Mouse (Mus musculus) limb, embryonic 12.5 days (tissue): ENCODE measurements around the gene Ube4b. TPM values are rescaled to one million over a fixed set of nuclear protein-coding genes. Genes with fewer than 3 reads are reported as not detected.

Source experiments
- ATAC-seq: fragments of 200-750 bp; cut with Nextera tagmentation; 2 replicates; pipeline ENCODE4 v1.8.0; 2017; ENCODE audit warnings: low read depth, moderate TSS enrichment; ENCODE audit not compliant: insufficient number of reproducible peaks, insufficient read depth, low FRiP score, low TSS enrichment
- H3K27ac ChIP-seq: fragments of 300-500 bp; sonication (generic); 2 replicates; pipeline ENCODE4 v1.5.1; 2016; ENCODE audit warnings: mild to moderate bottlenecking, moderate library complexity
- H3K27me3 ChIP-seq: fragments of 300-500 bp; sonication (generic); 2 replicates; pipeline ENCODE4 v1.6.1; 2016; ENCODE audit warnings: mild to moderate bottlenecking, moderate library complexity
- H3K36me3 ChIP-seq: fragments of 300-500 bp; sonication (generic); 2 replicates; pipeline ENCODE4 v1.6.1; 2016; ENCODE audit warnings: mild to moderate bottlenecking, moderate library complexity
- H3K4me1 ChIP-seq: fragments of 300-500 bp; sonication (generic); replicated peaks from 2 replicates; pipeline ENCODE4 v1.6.1; 2016
- H3K4me2 ChIP-seq: fragments of 300-500 bp; sonication (generic); 2 replicates; pipeline ENCODE4 v1.6.1; 2016; ENCODE audit warnings: mild to moderate bottlenecking, moderate library complexity
- H3K4me3 ChIP-seq: fragments of 300-500 bp; sonication (generic); replicated peaks from 2 replicates; pipeline ENCODE4 v1.5.1; 2016; ENCODE audit warnings: mild to moderate bottlenecking
- H3K9ac ChIP-seq: fragments of 300-500 bp; sonication (generic); replicated peaks from 2 replicates; pipeline ENCODE4 v1.6.1; 2016; ENCODE audit warnings: mild to moderate bottlenecking, moderate library complexity
- H3K9me3 ChIP-seq: fragments of 300-500 bp; sonication (generic); 2 replicates; pipeline ENCODE4 v1.6.1; 2016; ENCODE audit warnings: mild to moderate bottlenecking, moderate library complexity
- WGBS: fragments of 180-500 bp; shearing (Covaris S2); methylation state at CpG from one replicate; pipeline ENCODE4 v1.1.7; 2016; 5-methylcytosine and 5-hydroxymethylcytosine counted together
- polyA plus RNA-seq: library from polyadenylated mRNA; unstranded; fragments of >200 nt; fragmentation: Nextera tagmentation; extraction: Ambion mirVana; gene quantifications from 2 replicates; pipeline ENCODE4 v1.2.1, GENCODE M21; 2016

Ube4b gene
- polyA plus RNA-seq, 1 experiment from 2014 or later: 55.1 TPM

DNA sequence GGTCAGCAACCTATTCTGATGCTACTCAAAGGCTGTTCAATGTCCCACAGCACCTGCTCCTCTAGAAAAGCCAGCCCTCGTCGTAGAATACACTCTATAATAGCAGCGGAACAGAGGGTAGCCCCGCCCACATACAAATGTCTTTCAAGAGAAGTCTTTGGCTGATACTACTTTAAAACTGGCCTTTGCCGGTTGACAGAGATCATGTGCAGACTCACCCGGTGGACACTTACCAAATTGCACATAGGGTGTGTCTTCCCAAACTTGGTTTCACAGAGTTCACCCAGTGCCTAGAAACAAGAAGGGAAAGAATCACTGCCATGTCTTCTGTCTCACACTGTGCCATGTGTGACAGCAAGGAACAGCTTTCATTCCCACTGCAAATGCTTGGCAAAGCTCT is 65.5 kb downstream of the Ube4b start:
- H3K9me3 ChIP-seq: no peaks in the 10 kb centered on the region
- 85% methylated on average over 6 of the region's 6 CpGs for WGBS
- peaks cover 97% of the 10 kb centered on the region for H3K36me3 ChIP-seq
- no peak for ATAC-seq
- no peaks in the 10 kb centered on the region for H3K4me1 ChIP-seq
- H3K27me3 ChIP-seq: no peaks in the 10 kb centered on the region
- no peak overlapping the region for H3K9ac ChIP-seq
- H3K4me2 ChIP-seq: no peak overlapping the region
- no peak overlapping the region for H3K27ac ChIP-seq
- H3K4me3 ChIP-seq: no peak overlapping the region

DNA sequence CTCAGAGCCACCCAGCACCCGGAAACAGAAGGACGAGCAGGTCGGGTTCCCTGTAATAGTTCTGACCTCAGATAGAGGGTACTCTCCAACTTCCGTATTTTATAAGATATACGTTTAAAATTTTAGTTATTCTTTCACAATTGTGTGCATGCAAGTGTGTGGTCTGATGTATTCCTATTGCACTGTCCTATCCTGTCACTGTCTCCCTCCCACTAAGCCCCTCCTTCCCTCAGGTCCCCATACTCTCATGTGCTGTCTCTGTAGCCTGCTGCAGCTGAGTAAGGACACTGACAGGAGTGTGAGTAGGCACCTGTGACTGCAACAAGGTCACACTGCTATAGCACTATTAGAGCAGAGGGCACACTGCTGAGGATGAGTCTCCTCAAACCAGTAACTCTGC is 65.9 kb downstream of the Ube4b start:
- H3K4me2 ChIP-seq: no peak overlapping the region
- WGBS: 96% methylated on average over 5 of the region's 5 CpGs
- H3K27me3 ChIP-seq: no peaks in the 10 kb centered on the region
- no peaks in the 10 kb centered on the region for H3K9me3 ChIP-seq
- no peak overlapping the region for H3K27ac ChIP-seq
- H3K4me1 ChIP-seq: no peaks in the 10 kb centered on the region
- H3K36me3 ChIP-seq: peaks cover 96% of the 10 kb centered on the region
- H3K4me3 ChIP-seq: no peak overlapping the region
- no peak for ATAC-seq
- no peak overlapping the region for H3K9ac ChIP-seq

DNA sequence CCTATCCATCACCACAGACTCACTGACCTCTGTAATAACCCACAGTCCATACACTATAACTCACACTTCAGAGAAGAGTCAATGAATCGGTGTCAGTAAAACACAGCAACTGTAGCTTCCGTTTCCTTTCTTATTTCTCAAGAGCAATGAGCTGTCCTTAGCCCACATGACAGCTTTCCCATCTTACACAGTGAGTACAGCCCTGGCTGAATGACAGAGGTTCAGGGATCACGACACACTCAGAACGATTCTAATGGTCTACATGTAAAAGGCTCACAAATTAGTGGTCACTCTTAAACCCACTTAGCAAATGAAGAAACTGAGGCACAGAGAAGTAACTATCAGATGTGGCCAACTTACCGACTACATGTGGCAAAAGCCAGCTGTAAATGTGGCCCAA is 68.6 kb downstream of the Ube4b start:
- 95% methylated on average over 5 of the region's 5 CpGs for WGBS
- Histone ChIP-seq H3K9ac (no peak overlapping the region), H3K27ac (no peak overlapping the region), H3K4me3 (no peak overlapping the region), H3K27me3 (no peaks in the 10 kb centered on the region), H3K9me3 (no peaks in the 10 kb centered on the region), H3K4me2 (no peak overlapping the region), H3K36me3 (peaks cover 98% of the 10 kb centered on the region), H3K4me1 (no peaks in the 10 kb centered on the region)
- no peak for ATAC-seq

DNA sequence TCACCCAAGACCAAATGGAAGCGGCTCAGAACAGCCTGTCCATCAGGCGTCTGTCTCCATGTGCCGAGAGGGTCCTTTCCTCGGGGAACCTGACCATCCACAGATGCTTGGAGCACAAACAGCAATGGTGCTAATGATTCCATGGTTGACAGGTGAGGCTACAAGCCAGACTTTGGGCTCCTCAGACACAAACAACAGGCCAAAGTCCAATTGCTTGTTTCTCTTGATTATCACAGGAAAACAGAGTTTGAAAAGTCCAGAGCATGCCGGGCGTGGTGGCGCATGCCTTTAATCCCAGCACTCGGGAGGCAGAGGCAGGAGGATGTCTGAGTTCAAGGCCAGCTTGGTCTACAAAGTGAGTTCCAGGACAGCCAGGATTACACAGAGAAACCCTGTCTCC is 71.9 kb downstream of the Ube4b start:
- H3K27me3 ChIP-seq: no peaks in the 10 kb centered on the region
- H3K36me3 ChIP-seq: peaks cover 99% of the 10 kb centered on the region
- no peaks in the 10 kb centered on the region for H3K4me1 ChIP-seq
- no peak overlapping the region for H3K4me2 ChIP-seq
- 97% methylated on average over 8 of the region's 8 CpGs for WGBS
- no peak overlapping the region for H3K9ac ChIP-seq
- no peak for ATAC-seq
- no peak overlapping the region for H3K4me3 ChIP-seq
- no peak overlapping the region for H3K27ac ChIP-seq
- H3K9me3 ChIP-seq: no peaks in the 10 kb centered on the region

DNA sequence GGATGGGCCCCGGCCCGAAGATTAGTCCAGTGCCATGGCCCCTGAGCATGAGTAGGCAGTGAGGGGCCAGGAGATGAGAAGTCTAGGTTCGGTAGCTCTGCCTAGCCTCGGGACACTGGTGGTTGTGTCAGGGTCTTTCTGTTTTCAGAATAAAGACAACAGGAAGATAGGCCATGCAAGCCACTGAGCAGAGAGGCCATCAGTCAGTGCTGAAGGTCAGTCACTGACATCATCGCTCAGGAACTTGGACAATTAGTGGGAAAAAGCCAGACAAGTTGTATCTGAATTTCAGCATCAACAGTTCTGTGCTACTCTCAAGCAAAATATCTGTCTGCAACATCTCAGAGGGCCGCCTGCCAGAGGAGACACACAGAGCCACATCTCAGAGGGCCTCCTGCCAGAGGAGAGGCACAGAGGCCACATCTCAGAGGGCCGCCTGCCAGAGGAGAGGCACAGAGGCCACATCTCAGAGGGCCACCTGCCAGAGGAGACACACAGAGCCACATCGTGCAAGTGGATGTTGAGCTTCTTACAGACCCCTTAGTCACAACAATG is 74.9 kb downstream of the Ube4b start:
- 92% methylated on average over 8 of the region's 8 CpGs for WGBS
- H3K36me3 ChIP-seq: peaks cover 96% of the 10 kb centered on the region
- H3K4me2 ChIP-seq: no peak overlapping the region
- ATAC-seq: no peak
- H3K4me3 ChIP-seq: no peak overlapping the region
- H3K27me3 ChIP-seq: no peaks in the 10 kb centered on the region
- H3K9ac ChIP-seq: no peak overlapping the region
- no peak overlapping the region for H3K27ac ChIP-seq
- H3K4me1 ChIP-seq: no peaks in the 10 kb centered on the region
- no peaks in the 10 kb centered on the region for H3K9me3 ChIP-seq

DNA sequence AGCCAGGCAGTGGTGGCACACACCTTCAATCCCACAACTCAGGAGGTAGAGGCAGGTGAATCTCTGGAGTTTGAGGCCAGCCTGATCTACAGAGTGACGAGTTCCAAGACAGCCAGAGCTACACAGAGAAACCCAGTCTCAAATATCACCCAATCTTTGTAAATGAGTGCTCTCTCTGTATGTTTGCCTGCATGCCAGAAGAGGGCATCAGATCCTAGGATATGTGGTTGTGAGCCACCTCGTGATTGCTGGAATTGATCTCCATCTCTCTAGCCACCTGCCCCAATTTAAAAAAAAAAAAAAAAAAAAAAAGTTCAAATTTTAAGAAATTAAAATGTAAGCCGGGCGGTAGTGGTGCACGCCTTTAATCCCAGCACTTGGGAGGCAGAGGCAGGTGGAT is 77.6 kb downstream of the Ube4b start:
- peaks cover 97% of the 10 kb centered on the region for H3K36me3 ChIP-seq
- no peaks in the 10 kb centered on the region for H3K27me3 ChIP-seq
- no peak overlapping the region for H3K4me2 ChIP-seq
- no peaks in the 10 kb centered on the region for H3K9me3 ChIP-seq
- 83% methylated on average over 5 of the region's 5 CpGs for WGBS
- H3K4me3 ChIP-seq: no peak overlapping the region
- H3K4me1 ChIP-seq: no peaks in the 10 kb centered on the region
- H3K9ac ChIP-seq: no peak overlapping the region
- ATAC-seq: no peak
- H3K27ac ChIP-seq: no peak overlapping the region

DNA sequence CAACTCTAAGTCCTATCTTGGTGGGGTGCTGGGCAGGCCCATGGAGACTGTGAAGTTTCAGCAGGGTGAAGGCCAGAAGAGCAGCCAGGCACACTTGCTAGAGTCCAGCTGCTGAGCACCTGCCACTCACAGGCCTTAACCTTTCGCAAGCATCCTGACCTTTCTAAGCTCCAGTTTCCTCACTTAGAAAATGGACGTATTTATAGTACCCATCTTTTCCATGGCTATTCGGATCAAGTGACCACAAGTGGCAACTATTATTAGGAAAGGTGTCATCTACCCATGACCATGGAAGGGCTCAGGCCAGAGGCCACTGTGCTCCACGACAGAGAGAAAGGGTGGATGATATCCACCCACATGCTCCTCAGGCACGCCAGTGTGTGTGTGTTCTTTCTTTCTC is 80.7 kb downstream of the Ube4b start:
- 82% methylated on average over 5 of the region's 5 CpGs for WGBS
- no peaks in the 10 kb centered on the region for H3K9me3 ChIP-seq
- peaks cover 97% of the 10 kb centered on the region for H3K36me3 ChIP-seq
- H3K27me3 ChIP-seq: no peaks in the 10 kb centered on the region
- H3K9ac ChIP-seq: no peak overlapping the region
- no peak overlapping the region for H3K4me3 ChIP-seq
- no peak overlapping the region for H3K4me2 ChIP-seq
- ATAC-seq: no peak
- no peak overlapping the region for H3K27ac ChIP-seq
- no peaks in the 10 kb centered on the region for H3K4me1 ChIP-seq

DNA sequence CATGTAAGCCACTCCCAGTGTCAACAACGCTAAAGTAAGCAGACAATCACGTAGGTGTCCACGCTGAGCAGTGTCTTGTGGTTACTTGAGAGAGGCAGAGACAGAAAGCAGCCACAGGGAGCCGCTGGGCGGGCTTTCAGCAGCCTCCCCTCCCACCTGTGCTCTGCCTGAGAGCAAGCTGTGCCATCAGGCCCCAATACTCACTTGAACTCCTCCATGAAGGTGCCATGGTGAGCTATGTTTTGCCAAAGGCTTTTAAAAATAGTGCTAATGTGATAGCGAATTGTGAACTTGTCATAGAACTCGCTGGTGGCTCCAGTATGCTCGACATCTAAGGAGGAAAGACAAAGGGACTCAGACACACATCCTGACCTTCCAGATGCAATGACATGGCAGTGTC is 82.2 kb downstream of the Ube4b start:
- H3K4me1 ChIP-seq: no peaks in the 10 kb centered on the region
- H3K9ac ChIP-seq: no peak overlapping the region
- H3K36me3 ChIP-seq: peaks cover 97% of the 10 kb centered on the region
- no peak overlapping the region for H3K4me3 ChIP-seq
- H3K27me3 ChIP-seq: no peaks in the 10 kb centered on the region
- no peak for ATAC-seq
- no peak overlapping the region for H3K4me2 ChIP-seq
- 91% methylated on average over 8 of the region's 8 CpGs for whole genome bisulfite sequencing
- no peaks in the 10 kb centered on the region for H3K9me3 ChIP-seq
- H3K27ac ChIP-seq: no peak overlapping the region

DNA sequence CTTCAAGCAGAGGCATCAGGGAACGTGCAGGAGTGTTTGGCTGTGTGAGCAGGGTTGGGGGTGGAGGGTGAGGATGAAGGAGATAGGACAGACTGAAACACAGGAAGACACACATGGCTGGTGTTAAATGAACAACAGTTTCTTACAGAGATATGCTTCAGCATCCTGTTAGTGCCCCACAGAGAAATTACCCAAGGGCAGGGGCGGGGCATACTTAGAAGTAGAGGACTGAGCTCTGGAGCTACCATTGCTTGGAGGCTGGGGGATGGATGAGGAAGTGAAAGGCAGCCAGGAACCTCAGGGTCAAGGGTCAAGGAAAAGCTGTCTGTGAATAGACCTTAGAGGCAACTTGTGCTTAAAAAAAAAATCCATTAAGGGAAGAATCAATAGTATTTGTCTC is 85.9 kb downstream of the Ube4b start:
- H3K36me3 ChIP-seq: peaks cover 96% of the 10 kb centered on the region
- no peaks in the 10 kb centered on the region for H3K4me1 ChIP-seq
- 77% methylated on average over 2 of the region's 2 CpGs for WGBS

DNA sequence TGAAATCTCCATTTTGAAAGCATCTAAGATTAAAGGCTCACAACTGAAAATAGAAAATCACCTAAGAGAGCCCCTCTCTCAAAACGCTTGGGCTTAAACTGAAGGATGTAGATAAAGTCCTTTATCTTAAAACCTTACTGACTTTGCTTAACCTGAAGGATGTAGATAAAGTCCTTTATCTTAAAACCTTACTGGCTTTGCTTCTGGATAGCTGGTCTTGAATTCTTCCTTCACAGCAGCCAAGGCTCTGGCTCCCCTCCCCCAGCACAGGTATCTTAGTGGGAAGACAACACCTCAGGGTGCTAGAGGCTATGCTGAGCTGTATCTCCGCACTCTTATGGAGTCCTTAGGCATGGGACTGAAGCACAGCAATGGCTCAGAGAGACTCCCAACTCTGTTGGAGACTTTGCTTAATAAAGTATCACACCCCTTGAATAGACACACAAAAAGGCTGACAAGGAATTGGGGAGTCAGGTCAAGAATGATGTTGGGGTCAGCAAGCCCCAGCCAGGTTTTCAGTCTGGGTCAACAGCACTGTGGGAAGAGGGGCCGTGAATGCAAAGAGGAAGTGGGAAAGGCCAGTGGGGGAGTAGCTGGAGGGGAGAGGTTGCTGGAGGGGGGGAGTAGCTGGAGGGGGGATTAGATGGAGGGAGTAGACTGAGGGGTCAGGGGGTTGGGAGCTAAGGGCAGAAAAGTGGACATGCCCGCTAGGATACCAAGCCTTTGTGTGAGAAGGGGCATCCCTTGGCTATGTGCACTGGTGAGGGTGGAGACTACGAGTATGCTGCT is 86.9 kb downstream of the Ube4b start:
- no peaks in the 10 kb centered on the region for H3K9me3 ChIP-seq
- H3K4me3 ChIP-seq: no peak overlapping the region
- H3K4me2 ChIP-seq: no peak overlapping the region
- no peaks in the 10 kb centered on the region for H3K27me3 ChIP-seq
- no peak overlapping the region for H3K27ac ChIP-seq
- WGBS: 86% methylated on average over 5 of the region's 5 CpGs
- H3K9ac ChIP-seq: no peak overlapping the region
- peaks cover 96% of the 10 kb centered on the region for H3K36me3 ChIP-seq
- ATAC-seq: no peak
- no peaks in the 10 kb centered on the region for H3K4me1 ChIP-seq

More for the DNA sequence above, 85.9 kb downstream of the Ube4b start:
- Histone ChIP-seq H3K27ac (no peak overlapping the region), H3K9ac (no peak overlapping the region), H3K27me3 (no peaks in the 10 kb centered on the region), H3K9me3 (no peaks in the 10 kb centered on the region), H3K4me2 (no peak overlapping the region), H3K4me3 (no peak overlapping the region)
- no peak for ATAC-seq

DNA sequence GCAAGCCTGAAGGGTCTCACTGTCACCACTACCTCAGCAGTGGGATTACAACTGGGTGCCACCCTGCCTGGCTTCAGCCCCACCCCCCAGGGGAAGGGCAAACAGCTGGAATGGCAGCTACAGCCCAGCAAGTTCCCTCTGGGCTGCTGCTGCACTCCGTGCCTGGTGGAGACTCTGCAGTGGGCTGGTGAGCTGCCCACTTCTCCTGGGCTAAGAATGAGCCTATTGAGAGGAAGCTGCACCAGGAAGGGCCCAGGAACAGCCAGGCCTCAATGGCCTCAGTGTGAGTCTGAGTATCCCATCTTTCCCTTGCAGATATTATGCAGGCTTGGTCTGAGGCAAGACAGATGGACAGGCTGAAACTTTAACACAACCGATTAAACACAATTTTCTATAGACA is 88.4 kb downstream of the Ube4b start:
- H3K9me3 ChIP-seq: no peaks in the 10 kb centered on the region
- H3K27ac ChIP-seq: no peak overlapping the region
- no peak overlapping the region for H3K4me3 ChIP-seq
- H3K9ac ChIP-seq: no peak overlapping the region
- ATAC-seq: no peak
- H3K27me3 ChIP-seq: no peaks in the 10 kb centered on the region
- H3K36me3 ChIP-seq: peaks cover 94% of the 10 kb centered on the region
- no peak overlapping the region for H3K4me2 ChIP-seq
- WGBS: 84% methylated on average over 2 of the region's 2 CpGs
- H3K4me1 ChIP-seq: no peaks in the 10 kb centered on the region

DNA sequence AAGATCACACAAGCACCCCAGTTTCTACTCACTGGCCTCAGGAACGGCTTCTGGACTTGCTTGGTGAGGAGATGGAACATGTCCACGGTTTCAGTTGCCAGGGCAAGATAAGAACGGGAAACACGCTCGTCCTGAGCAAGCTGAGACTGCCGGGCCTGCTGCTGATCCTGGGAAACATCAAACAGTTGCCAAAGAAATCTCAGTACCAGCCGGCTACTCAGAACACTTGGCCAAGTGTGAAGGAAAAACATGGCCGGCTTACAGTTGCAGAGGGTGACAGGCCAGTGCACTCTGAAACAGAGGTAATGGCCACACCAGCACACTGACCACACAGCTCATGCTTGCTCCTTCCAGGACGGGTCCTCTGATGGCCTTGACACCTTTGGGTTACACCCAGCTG is 89.2 kb downstream of the Ube4b start:
- WGBS: 83% methylated on average over 9 of the region's 9 CpGs
- no peak overlapping the region for H3K4me3 ChIP-seq
- H3K4me1 ChIP-seq: no peaks in the 10 kb centered on the region
- no peak overlapping the region for H3K4me2 ChIP-seq
- no peak overlapping the region for H3K27ac ChIP-seq
- H3K9ac ChIP-seq: no peak overlapping the region
- H3K27me3 ChIP-seq: no peaks in the 10 kb centered on the region
- ATAC-seq: no peak
- peaks cover 94% of the 10 kb centered on the region for H3K36me3 ChIP-seq
- no peaks in the 10 kb centered on the region for H3K9me3 ChIP-seq
